In the genomic region with DNA sequence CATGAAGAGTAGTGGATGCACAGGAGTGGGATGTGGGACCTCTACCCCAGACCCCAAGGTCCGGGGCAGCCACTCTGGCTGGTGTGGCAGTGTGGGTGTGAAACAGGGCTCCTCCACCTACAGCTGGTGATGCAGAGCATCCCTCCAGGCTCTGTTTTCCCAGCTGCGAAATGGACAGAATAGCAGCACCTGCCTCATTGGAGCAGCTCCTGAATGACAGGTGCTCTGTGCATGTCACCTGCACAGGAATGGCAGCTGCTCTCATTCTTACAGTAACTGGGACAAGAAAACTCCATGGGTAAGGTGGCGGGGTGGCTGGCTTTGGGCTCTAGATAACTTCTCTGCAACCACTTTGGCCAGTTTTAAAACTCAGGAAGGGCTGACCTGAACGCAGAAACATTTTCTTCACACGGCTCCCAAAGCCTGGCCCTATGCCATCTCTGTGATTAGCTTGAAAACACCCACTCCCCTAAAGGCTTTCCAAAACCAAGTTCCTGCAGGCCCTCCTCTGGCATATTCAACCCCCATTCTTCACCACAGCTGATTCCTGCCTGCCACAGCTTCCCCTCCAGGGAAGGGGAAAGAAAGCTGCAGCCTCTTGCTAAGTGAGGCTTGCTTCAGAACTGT, we compare ENCODE assay signal across 9 mouse cellular contexts. TPM values are rescaled to one million over a fixed set of nuclear protein-coding genes. Genes with fewer than 3 reads are reported as not detected.
A peak's percentile ranks its signal among the peaks of the same experiment; 100 is the strongest.
DNase-seq lines count a peak whose midpoint lies in the region; ATAC-seq and TF ChIP-seq lines count a peak whose summit lies in the region.
"Had no signal": no experiment of that assay in that cellular context is flagged by ENCODE, and none has a peak within 500 bp of the region (broad histone marks: within the 10 kb centered on the region; RNA-seq: fewer than 3 reads in every experiment).

No protein-coding gene starts in this region.

- peak overlapping the region; percentile 96 for H3K4me2 ChIP-seq in heart, embryonic 12.5 days
- H3K4me2 ChIP-seq in embryonic facial prominence, embryonic 15.5 days (replicated peaks), result peak overlapping the region; percentile 90
- H3K4me2 ChIP-seq in liver, embryonic 13.5 days, result peak overlapping the region; percentile 98; the same call in 1 of the 2 replicates

- DNase-seq in heart, adult 18-20 months, result no peak
- DNase-seq in 416B (ENCODE audit: low read depth), result peak; percentile 18
- no peak for DNase-seq in liver, embryonic 13.5 days
- DNase-seq in thymus, adult 2 months, result no peak
- no peak for DNase-seq in frontal cortex, adult 2 months (ENCODE audit: extremely low spot score in 1 of 2, low spot score in 1 of 2)
- DNase-seq in kidney, postnatal 10 days, result no peak
- DNase-seq: right cerebral cortex, adult 18-20 months had no signal

- H3K9ac ChIP-seq in heart, embryonic 12.5 days, result peak overlapping the region; percentile 11; the same call in 1 of the 2 replicates
- no peak overlapping the region for H3K9ac ChIP-seq in embryonic facial prominence, embryonic 15.5 days
- H3K9ac ChIP-seq in liver, embryonic 13.5 days, result no peak overlapping the region

- no peak overlapping the region for H3K4me3 ChIP-seq in heart, embryonic 12.5 days
- no peak overlapping the region for H3K4me3 ChIP-seq in embryonic facial prominence, embryonic 15.5 days (replicated peaks)
- H3K4me3 ChIP-seq in liver, embryonic 13.5 days (replicated peaks), result 0 out of 2 replicates have a peak overlapping the region, but pooled peaks have one; percentile 2
- no peak overlapping the region for H3K4me3 ChIP-seq in thymus, adult 2 months (ENCODE audit: control insufficient read depth, insufficient read depth, low read length)

- H3K9me3 ChIP-seq in heart, embryonic 12.5 days (replicated peaks), result no peaks in the 10 kb centered on the region
- no peaks in the 10 kb centered on the region for H3K9me3 ChIP-seq in embryonic facial prominence, embryonic 15.5 days (replicated peaks)
- H3K9me3 ChIP-seq in liver, embryonic 13.5 days (replicated peaks), result no peaks in the 10 kb centered on the region

- no peak for ATAC-seq in heart, embryonic 12.5 days (ENCODE audit: insufficient number of reproducible peaks, low FRiP score)
- ATAC-seq in embryonic facial prominence, embryonic 15.5 days (ENCODE audit: insufficient number of reproducible peaks, low FRiP score, low TSS enrichment, low read depth), result no peak
- ATAC-seq in liver, embryonic 13.5 days (ENCODE audit: low read depth), result no peak

- no peak for TF ChIP-seq CTCF in thymus, adult 2 months (IDR thresholded peaks at IDR 0.05; ENCODE audit: borderline replicate concordance, control insufficient read depth, extremely low read depth, insufficient read depth, low read length, poor library complexity)

- no peak overlapping the region for H3K27ac ChIP-seq in heart, embryonic 12.5 days (ENCODE audit: poor library complexity, severe bottlenecking)
- no peak overlapping the region; the same call in 1 of the 2 replicates for H3K27ac ChIP-seq in embryonic facial prominence, embryonic 15.5 days (replicated peaks)
- H3K27ac ChIP-seq in liver, embryonic 13.5 days, result no peak overlapping the region
- H3K27ac ChIP-seq in thymus, adult 2 months (ENCODE audit: control insufficient read depth, insufficient read depth, low read length), result no peak overlapping the region

- peaks cover 11% of the 10 kb centered on the region for H3K36me3 ChIP-seq in heart, embryonic 12.5 days
- H3K36me3 ChIP-seq in embryonic facial prominence, embryonic 15.5 days, result peaks cover 7% of the 10 kb centered on the region
- H3K36me3 ChIP-seq in liver, embryonic 13.5 days, result peaks cover 18% of the 10 kb centered on the region
- peaks cover under 1% of the 10 kb centered on the region; the same call in 1 of the 2 replicates for H3K36me3 ChIP-seq in thymus, adult 2 months (ENCODE audit: control insufficient read depth, insufficient read depth, low read length)

- no peak for TF ChIP-seq POLR2A in thymus, adult 2 months (IDR thresholded peaks at IDR 0.05; ENCODE audit: control insufficient read depth, extremely low read depth, insufficient read depth, low read length, poor library complexity)

- H3K27me3 ChIP-seq in heart, embryonic 12.5 days (replicated peaks), result no peaks in the 10 kb centered on the region
- no peaks in the 10 kb centered on the region for H3K27me3 ChIP-seq in embryonic facial prominence, embryonic 15.5 days
- H3K27me3 ChIP-seq in liver, embryonic 13.5 days, result no peaks in the 10 kb centered on the region
- H3K27me3 ChIP-seq in thymus, adult 2 months (ENCODE audit: control insufficient read depth, insufficient read depth, low read length), result no peaks in the 10 kb centered on the region

- peaks cover 65% of the 10 kb centered on the region for H3K4me1 ChIP-seq in heart, embryonic 12.5 days (replicated peaks)
- H3K4me1 ChIP-seq in embryonic facial prominence, embryonic 15.5 days, result peaks cover 59% of the 10 kb centered on the region
- peaks cover 72% of the 10 kb centered on the region for H3K4me1 ChIP-seq in liver, embryonic 13.5 days (replicated peaks)
- H3K4me1 ChIP-seq in thymus, adult 2 months (replicated peaks; ENCODE audit: control insufficient read depth, insufficient read depth, low read length), result peaks cover 25% of the 10 kb centered on the region

- 67% methylated on average over 5 of the region's 5 CpGs for WGBS in heart, embryonic 12.5 days
- WGBS in embryonic facial prominence, embryonic 15.5 days, result 67% methylated on average over 5 of the region's 5 CpGs
- 62% methylated on average over 5 of the region's 5 CpGs for WGBS in liver, embryonic 13.5 days (ENCODE audit: insufficient replicate concordance)
- 75% methylated on average over 5 of the region's 5 CpGs for WGBS in thymus, adult 2 months

RNA-seq across cellular contexts. Expression of a gene that starts 2.1 kb away (rescaled TPM):
- 51.1 and 52.8 TPM in 2 replicates for polyA plus RNA-seq in heart, embryonic 12.5 days (2016; fragmentation: Nextera tagmentation; extraction: Ambion mirVana)
- total RNA-seq in heart, adult 18-20 months (2021), result 10 to 100 TPM; 85.2 to 90.5 TPM
- 27.7 and 28.8 TPM in 2 replicates for polyA plus RNA-seq in embryonic facial prominence, embryonic 15.5 days (2015; fragmentation: Nextera tagmentation; extraction: Ambion mirVana)
- polyA plus RNA-seq in liver, embryonic 13.5 days (2015; fragmentation: Nextera tagmentation; extraction: Ambion mirVana), result 6.9 and 8.4 TPM in 2 replicates
- 71.7 and 79.0 TPM in 2 replicates for polyA plus RNA-seq in thymus, adult 2 months (2012; rRNA removed)
- polyA plus RNA-seq in frontal cortex, adult 2 months (2012; rRNA removed), result 78.2 and 79.6 TPM in 2 replicates

RNA-seq across cellular contexts. Expression of a gene that starts 33.4 kb away (rescaled TPM):
- 3.5 and 3.7 TPM in 2 replicates for polyA plus RNA-seq in heart, embryonic 12.5 days (2016; fragmentation: Nextera tagmentation; extraction: Ambion mirVana)
- 1 to 10 TPM; 3.5 to 5.6 TPM for total RNA-seq in heart, adult 18-20 months (2021)
- polyA plus RNA-seq in embryonic facial prominence, embryonic 15.5 days (2015; fragmentation: Nextera tagmentation; extraction: Ambion mirVana), result 5.0 and 5.9 TPM in 2 replicates
- 5.6 and 6.4 TPM in 2 replicates for polyA plus RNA-seq in liver, embryonic 13.5 days (2015; fragmentation: Nextera tagmentation; extraction: Ambion mirVana)
- 106 and 120 TPM in 2 replicates for polyA plus RNA-seq in thymus, adult 2 months (2012; rRNA removed)
- polyA plus RNA-seq in frontal cortex, adult 2 months (2012; rRNA removed), result 13.5 and 15.2 TPM in 2 replicates

RNA-seq across cellular contexts. Expression of a gene that starts 38.3 kb away (rescaled TPM):
- 7.3 and 7.5 TPM in 2 replicates for polyA plus RNA-seq in heart, embryonic 12.5 days (2016; fragmentation: Nextera tagmentation; extraction: Ambion mirVana)
- 10 to 100 TPM; 22.7 to 25.7 TPM for total RNA-seq in heart, adult 18-20 months (2021)
- polyA plus RNA-seq in embryonic facial prominence, embryonic 15.5 days (2015; fragmentation: Nextera tagmentation; extraction: Ambion mirVana), result 10.8 TPM in 2 replicates
- 13.4 and 14.1 TPM in 2 replicates for polyA plus RNA-seq in liver, embryonic 13.5 days (2015; fragmentation: Nextera tagmentation; extraction: Ambion mirVana)
- polyA plus RNA-seq in thymus, adult 2 months (2012; rRNA removed), result 7.2 and 7.3 TPM in 2 replicates
- 35.1 and 36.5 TPM in 2 replicates for polyA plus RNA-seq in frontal cortex, adult 2 months (2012; rRNA removed)
